Comparison of ENCODE assay signal across 7 mouse cellular contexts in the genomic region with DNA sequence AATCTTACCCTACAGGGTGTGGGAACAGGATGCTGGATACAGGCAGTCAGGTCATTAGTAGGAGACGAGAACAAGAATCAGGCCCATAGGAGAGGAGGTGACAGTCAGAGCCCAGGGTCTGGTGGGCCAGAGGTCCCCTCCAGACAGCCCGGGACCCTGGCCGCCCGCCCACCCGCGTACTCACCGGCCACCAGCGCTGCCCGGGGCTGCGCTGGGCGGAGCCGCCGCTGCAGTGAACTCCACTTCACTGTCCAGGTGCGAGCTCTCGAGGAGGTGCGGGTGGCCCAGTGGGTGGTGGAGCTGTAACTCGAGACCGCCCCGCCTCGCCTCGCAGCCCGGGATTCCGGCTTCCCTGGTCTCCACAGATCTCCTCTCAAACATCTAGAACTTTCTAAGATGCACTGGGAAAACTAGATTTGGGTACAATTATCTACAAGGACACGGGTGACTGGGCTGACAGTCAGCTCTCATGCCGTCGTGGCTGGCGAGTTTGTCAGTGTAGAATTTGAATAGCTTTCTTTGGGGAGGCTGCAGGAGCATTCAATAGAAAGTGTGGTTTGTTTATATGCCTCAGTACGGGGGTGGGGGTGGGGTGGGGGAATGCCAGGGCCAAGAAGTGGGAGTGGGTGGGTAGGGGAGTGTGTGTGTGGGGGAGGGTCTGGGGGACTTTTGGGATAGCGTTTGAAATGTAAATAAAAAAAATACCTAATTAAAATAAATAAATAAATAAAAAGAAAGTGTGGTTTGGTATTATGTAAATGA. TPM values are rescaled to one million over a fixed set of nuclear protein-coding genes. Genes with fewer than 3 reads are reported as not detected.
DNase-seq lines count a peak whose midpoint lies in the region; ATAC-seq lines count a peak whose summit lies in the region.

A gene (minus strand): TSS at position 259 of the 762 bp plus-strand sequence.

- no peaks in the 10 kb centered on the region; the same call in 1 of the 2 replicates for H3K4me1 ChIP-seq in embryonic facial prominence, embryonic 11.5 days (ENCODE audit: control insufficient read depth, insufficient read depth, low read length)
- H3K4me1 ChIP-seq in intestine, embryonic 15.5 days (replicated peaks): 0 out of 2 replicates have a peak, but pooled peaks cover 4% of the 10 kb centered on the region

- H3K4me3 ChIP-seq in embryonic facial prominence, embryonic 11.5 days (ENCODE audit: low read depth, low read length): peak within 1 kb of the TSS; percentile 17; the same call in 1 of the 2 replicates
- H3K4me3 ChIP-seq in intestine, embryonic 15.5 days (replicated peaks): peak within 1 kb of the TSS; percentile 11; the same call in 1 of the 2 replicates

- no peak within 1 kb of the TSS for H3K27ac ChIP-seq in embryonic facial prominence, embryonic 11.5 days (replicated peaks; ENCODE audit: low read depth, low read length)
- H3K27ac ChIP-seq in intestine, embryonic 15.5 days: no peak within 1 kb of the TSS

- ATAC-seq in embryonic facial prominence, embryonic 11.5 days (replicated peaks; ENCODE audit: insufficient number of reproducible peaks, low FRiP score, low TSS enrichment, low read depth): peak; percentile 81
- peak; percentile 66 for ATAC-seq in intestine, embryonic 15.5 days

- 1% methylated on average over 29 of the region's 29 CpGs for WGBS in embryonic facial prominence, embryonic 11.5 days
- under 1% methylated on average over 29 of the region's 29 CpGs for WGBS in intestine, embryonic 15.5 days

- H3K27me3 ChIP-seq in embryonic facial prominence, embryonic 11.5 days (ENCODE audit: control insufficient read depth, insufficient read depth, low read length): no peaks in the 10 kb centered on the region
- H3K27me3 ChIP-seq in intestine, embryonic 15.5 days (replicated peaks): 0 out of 2 replicates have a peak, but pooled peaks cover 4% of the 10 kb centered on the region

- H3K9ac ChIP-seq in embryonic facial prominence, embryonic 11.5 days (replicated peaks; ENCODE audit: low read length): peak within 1 kb of the TSS; percentile 32; the same call in 1 of the 2 replicates
- no peak within 1 kb of the TSS for H3K9ac ChIP-seq in intestine, embryonic 15.5 days

- H3K9me3 ChIP-seq in embryonic facial prominence, embryonic 11.5 days (replicated peaks; ENCODE audit: control insufficient read depth, low read length): no peaks in the 10 kb centered on the region
- H3K9me3 ChIP-seq in intestine, embryonic 15.5 days: no peaks in the 10 kb centered on the region

- peak within 1 kb of the TSS; percentile 49 for H3K4me2 ChIP-seq in embryonic facial prominence, embryonic 11.5 days (ENCODE audit: low read depth, low read length)
- H3K4me2 ChIP-seq in intestine, embryonic 15.5 days (replicated peaks): peak within 1 kb of the TSS; percentile 54

- DNase-seq in right cerebral cortex, adult 18-20 months: peak; percentile 7
- no peak for DNase-seq in right cerebral cortex, postnatal 25 days
- peak; percentile 62 for DNase-seq in embryonic facial prominence, embryonic 11.5 days (ENCODE audit: low spot score)
- peak; percentile 21 for DNase-seq in lung, postnatal 36 days
- no peak for DNase-seq in yolk sac, embryonic 10.5 days (ENCODE audit: low spot score)
- no peak for DNase-seq in ovary, adult 18-20 months (ENCODE audit: low spot score)

- no peaks in the 10 kb centered on the region for H3K36me3 ChIP-seq in embryonic facial prominence, embryonic 11.5 days (replicated peaks; ENCODE audit: control insufficient read depth, insufficient read depth, low read depth, low read length)
- no peaks in the 10 kb centered on the region for H3K36me3 ChIP-seq in intestine, embryonic 15.5 days

RNA-seq across cellular contexts. Expression of the gene that starts here (rescaled TPM):
- polyA plus RNA-seq in embryonic facial prominence, embryonic 11.5 days (2014; fragmentation: Nextera tagmentation; extraction: Ambion mirVana): 0.20 TPM in 1 of 2 replicates, not detected in the other
- not detected in 2 replicates for polyA plus RNA-seq in intestine, embryonic 15.5 days (2015; fragmentation: Nextera tagmentation; extraction: Ambion mirVana)

Comparison
In these comparisons a context has a peak if more than half of its experiments do, and no peak if none do; other contexts are left out.
1. DNase-seq: peak in right cerebral cortex, adult 18-20 months (single experiment) and lung, postnatal 36 days (single experiment); none in right cerebral cortex, postnatal 25 days (single experiment), yolk sac, embryonic 10.5 days (single experiment) and ovary, adult 18-20 months (single experiment).
2. Peak in DNase-seq, ATAC-seq, H3K4me3 ChIP-seq, H3K9ac ChIP-seq and H3K4me2 ChIP-seq in embryonic facial prominence, embryonic 11.5 days; RNA of the gene not detected or under 1 TPM.
3. Peak in ATAC-seq, H3K4me3 ChIP-seq and H3K4me2 ChIP-seq in intestine, embryonic 15.5 days; RNA of the gene not detected or under 1 TPM.